Mouse (Mus musculus): ENCODE measurements around the gene Tbck. TPM values are rescaled to one million over a fixed set of nuclear protein-coding genes. Genes with fewer than 3 reads are reported as not detected.

The Tbck gene
- polyA plus RNA-seq, 1 experiment from 2014 or later = 36.8 TPM

DNA sequence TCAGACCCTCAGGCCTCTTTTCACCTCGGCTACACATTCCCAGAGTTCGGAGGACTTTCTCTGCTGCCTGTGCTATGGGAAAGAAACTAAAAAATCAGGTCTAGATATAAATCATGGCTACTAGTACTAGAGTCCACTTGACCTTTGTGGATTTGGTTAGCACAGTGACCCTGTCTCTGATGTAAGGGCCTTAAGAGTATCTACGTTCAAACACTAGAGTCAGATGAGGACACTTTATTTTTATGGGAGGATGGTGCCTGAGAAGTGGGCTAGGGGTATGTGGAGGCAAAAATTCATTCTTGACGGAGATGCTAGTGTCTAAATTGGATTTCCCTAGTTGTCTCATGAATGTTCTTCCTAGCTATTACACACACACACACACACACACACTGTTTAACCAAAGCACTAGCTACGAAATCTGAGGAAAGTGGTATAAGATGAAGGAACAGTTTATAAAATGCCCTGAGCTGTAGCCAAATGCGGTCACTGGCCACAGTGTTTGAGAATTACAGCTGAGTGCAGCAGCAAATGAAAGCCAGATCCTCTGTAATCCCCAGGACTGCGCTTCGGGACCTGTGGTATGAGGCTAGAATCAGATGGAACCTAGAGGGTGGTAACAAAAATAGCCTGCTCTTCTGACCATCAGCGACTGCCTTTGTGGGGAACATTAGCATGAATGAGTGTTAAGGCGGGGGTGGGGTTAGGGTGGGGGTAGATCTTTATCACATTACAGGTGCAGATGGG, 193.2 kb downstream of the Tbck start:
- no peaks in the 10 kb centered on the region for H3K27me3 ChIP-seq
- no peak overlapping the region for H3K4me3 ChIP-seq (replicated peaks)
- H3K36me3 ChIP-seq = no peaks in the 10 kb centered on the region
- H3K27ac ChIP-seq = no peak overlapping the region
- 59% methylated on average over 10 of the region's 10 CpGs for WGBS
- H3K4me2 ChIP-seq (replicated peaks) = no peak overlapping the region
- ATAC-seq = no peak
- no peak overlapping the region for H3K9ac ChIP-seq (replicated peaks)
- peaks cover 17% of the 10 kb centered on the region for H3K4me1 ChIP-seq (replicated peaks)
- H3K9me3 ChIP-seq = no peaks in the 10 kb centered on the region

DNA sequence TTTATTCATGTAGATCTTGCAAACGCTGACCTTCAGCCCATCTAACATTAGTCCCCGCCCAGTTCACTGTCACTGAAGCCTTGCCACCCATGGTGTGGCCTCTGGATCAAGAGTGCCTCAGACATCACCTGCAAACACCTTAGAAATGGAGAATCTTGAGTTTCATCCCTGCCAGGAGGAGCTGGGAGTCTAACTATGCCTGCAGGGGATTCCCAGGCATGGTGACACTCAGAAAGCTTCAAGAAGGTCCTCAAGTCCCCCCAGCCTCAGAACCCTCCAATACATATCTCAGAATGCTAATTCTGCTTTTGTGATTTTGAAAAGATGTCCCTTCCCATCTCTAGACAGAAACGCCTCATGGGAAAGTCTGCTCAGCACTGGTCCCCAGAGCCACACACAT, 196.4 kb downstream of the Tbck start:
- peaks cover 15% of the 10 kb centered on the region for H3K4me1 ChIP-seq (replicated peaks)
- H3K4me3 ChIP-seq (replicated peaks) = no peak overlapping the region
- ATAC-seq = 0 out of 2 replicates have a peak, but pooled peaks have one; percentile 2
- no peaks in the 10 kb centered on the region for H3K9me3 ChIP-seq
- H3K27me3 ChIP-seq = no peaks in the 10 kb centered on the region
- H3K27ac ChIP-seq = no peak overlapping the region
- WGBS = 71% methylated on average over 3 of the region's 3 CpGs
- no peaks in the 10 kb centered on the region for H3K36me3 ChIP-seq
- no peak overlapping the region for H3K9ac ChIP-seq (replicated peaks)
- H3K4me2 ChIP-seq (replicated peaks) = no peak overlapping the region

DNA sequence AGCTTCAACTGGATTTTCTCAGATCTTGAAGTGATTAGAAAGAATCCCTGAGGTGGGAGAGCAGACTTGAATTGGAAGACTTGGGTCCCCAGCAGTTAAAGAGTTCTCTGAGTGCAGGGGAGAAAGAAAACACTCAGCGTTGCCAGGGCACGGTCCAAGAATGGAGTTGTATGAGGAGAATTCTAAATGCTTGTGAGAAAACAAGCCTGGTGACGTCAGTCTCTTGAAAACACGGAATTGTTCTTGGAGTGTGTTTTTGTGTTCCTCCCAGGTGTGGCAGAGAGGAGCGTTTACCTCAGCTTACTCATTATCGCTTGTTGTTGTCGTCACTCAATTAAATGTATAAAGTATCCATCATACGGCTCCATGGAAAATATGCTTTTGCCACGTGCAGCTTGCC, 196.9 kb downstream of the Tbck start:
- Histone ChIP-seq H3K4me2 (replicated peaks) (no peak overlapping the region), H3K4me3 (replicated peaks) (no peak overlapping the region), H3K9ac (replicated peaks) (no peak overlapping the region), H3K4me1 (replicated peaks) (peaks cover 15% of the 10 kb centered on the region), H3K9me3 (no peaks in the 10 kb centered on the region), H3K27ac (no peak overlapping the region), H3K27me3 (no peaks in the 10 kb centered on the region), H3K36me3 (no peaks in the 10 kb centered on the region)
- WGBS = 55% methylated on average over 9 of the region's 9 CpGs
- 0 out of 2 replicates have a peak, but pooled peaks have one; percentile 43 for ATAC-seq

DNA sequence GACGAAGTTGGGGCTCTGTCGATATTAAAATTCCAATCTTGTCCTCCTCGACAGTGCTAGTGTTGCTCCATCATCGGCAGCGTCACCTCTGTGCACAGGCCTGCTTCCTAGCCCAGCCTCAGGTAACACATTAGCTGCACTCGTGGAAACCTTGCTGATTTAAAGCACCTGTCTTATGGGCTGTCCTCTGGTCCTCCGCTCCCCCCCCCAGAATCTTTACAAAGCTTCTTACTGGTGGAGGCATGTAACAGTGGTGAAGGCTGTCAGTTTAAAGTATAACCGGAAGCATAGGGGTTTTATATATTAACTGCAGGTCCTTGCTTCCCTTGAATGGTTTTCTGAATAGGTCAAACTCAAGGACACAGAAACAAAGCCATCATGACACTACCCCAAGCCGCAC, 199.3 kb downstream of the Tbck start:
- WGBS = 91% methylated on average over 9 of the region's 9 CpGs
- H3K9ac ChIP-seq (replicated peaks) = no peak overlapping the region
- ATAC-seq = no peak
- H3K4me3 ChIP-seq (replicated peaks) = no peak overlapping the region
- H3K4me1 ChIP-seq (replicated peaks) = peaks cover 8% of the 10 kb centered on the region
- no peak overlapping the region for H3K27ac ChIP-seq
- H3K9me3 ChIP-seq = no peaks in the 10 kb centered on the region
- H3K36me3 ChIP-seq = no peaks in the 10 kb centered on the region
- no peaks in the 10 kb centered on the region for H3K27me3 ChIP-seq
- no peak overlapping the region for H3K4me2 ChIP-seq (replicated peaks)

GRCm38 (mm10) chr3:132884459-132884858, 200.5 kb downstream of the Tbck start:
- 86% methylated on average over 10 of the region's 10 CpGs for WGBS
- no peak for ATAC-seq
- no peaks in the 10 kb centered on the region for H3K36me3 ChIP-seq
- H3K4me3 ChIP-seq (replicated peaks) = no peak overlapping the region
- no peaks in the 10 kb centered on the region for H3K27me3 ChIP-seq
- no peak overlapping the region for H3K27ac ChIP-seq
- no peaks in the 10 kb centered on the region for H3K9me3 ChIP-seq
- H3K4me1 ChIP-seq (replicated peaks) = peaks cover 8% of the 10 kb centered on the region
- no peak overlapping the region for H3K9ac ChIP-seq (replicated peaks)
- H3K4me2 ChIP-seq (replicated peaks) = no peak overlapping the region

DNA sequence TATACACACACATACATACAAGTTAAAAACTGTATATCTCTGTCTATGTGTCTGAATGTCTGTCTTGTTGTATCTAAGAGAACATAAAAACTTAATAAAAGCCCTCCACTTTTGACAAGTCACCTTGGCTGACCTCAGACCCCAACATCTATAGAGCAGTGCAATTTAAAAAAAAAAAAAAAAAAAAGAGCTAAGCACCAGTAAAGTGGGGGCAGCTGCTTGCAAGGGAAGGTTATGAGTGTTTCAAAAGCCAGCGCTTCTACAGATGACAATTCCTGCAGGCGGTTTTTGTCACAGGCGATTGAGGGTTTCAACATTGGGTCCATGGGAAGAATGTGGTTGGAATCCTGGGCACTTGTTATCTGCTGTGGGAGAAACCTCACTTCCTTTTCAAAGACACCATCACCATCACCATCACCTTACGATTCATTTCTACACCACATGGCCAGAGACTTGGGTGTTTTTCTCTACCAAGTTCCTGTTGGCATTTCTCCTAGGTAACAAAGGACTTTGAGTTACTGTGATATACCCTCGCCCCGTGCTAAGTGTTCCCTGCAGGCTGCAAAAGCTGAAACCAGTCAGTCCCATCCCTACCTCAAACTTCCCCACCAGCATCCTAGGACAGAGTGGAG, 202.6 kb downstream of the Tbck start:
- 91% methylated on average over 6 of the region's 6 CpGs for WGBS
- Histone ChIP-seq H3K27me3 (no peaks in the 10 kb centered on the region), H3K9ac (replicated peaks) (no peak overlapping the region), H3K36me3 (no peaks in the 10 kb centered on the region), H3K4me1 (replicated peaks) (no peaks in the 10 kb centered on the region), H3K4me3 (replicated peaks) (no peak overlapping the region), H3K4me2 (replicated peaks) (no peak overlapping the region), H3K27ac (no peak overlapping the region), H3K9me3 (no peaks in the 10 kb centered on the region)
- no peak for ATAC-seq

DNA sequence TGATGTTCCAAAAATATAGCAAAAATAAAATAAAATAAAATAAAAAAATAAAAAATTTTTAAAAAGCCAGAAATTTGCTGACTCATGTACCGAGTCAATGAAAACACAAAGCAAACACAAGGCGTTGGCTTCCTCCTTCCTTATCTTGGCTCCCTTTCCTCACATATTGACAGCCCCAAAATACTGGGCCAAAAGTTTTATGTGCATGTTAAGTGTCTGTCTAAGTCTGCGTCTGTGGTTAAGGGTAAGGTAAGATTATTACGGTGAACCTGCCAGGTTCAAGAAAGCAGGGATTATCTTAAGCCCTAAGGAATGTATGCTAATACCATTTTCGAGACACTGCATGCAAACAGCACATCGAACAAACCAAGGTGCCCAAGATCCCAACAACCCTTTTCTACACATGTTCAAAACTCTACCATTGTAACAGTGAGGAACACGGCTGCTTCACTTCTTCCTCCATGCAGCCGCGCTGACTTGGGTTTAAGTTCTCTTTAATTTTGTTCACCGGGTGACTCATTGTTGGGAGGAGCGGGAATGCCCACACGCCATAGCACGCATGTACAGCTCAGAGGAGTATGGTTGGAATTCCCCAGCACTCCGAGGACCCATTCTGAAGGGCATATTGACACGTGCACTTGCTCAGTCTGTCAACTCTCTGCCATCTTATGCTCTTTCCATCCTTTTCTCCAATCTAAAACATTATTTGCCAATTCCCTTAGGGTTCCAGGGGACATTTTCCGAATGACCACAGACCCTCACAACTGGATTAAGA, 203.3 kb downstream of the Tbck start:
- no peak overlapping the region for H3K4me2 ChIP-seq (replicated peaks)
- WGBS = 92% methylated on average over 16 of the region's 16 CpGs
- H3K9ac ChIP-seq (replicated peaks) = no peak overlapping the region
- H3K27ac ChIP-seq = no peak overlapping the region
- no peaks in the 10 kb centered on the region for H3K36me3 ChIP-seq
- ATAC-seq = no peak
- no peaks in the 10 kb centered on the region for H3K4me1 ChIP-seq (replicated peaks)
- no peaks in the 10 kb centered on the region for H3K9me3 ChIP-seq
- no peaks in the 10 kb centered on the region for H3K27me3 ChIP-seq
- H3K4me3 ChIP-seq (replicated peaks) = no peak overlapping the region

Other genes with a start within 250 kb of the Tbck start
- gene Gimd1, start 54.3 kb upstream of the Tbck start, polyA plus RNA-seq (2015; fragmentation: Nextera tagmentation; extraction: Ambion mirVana) = not detected in 2 replicates
- gene Aimp1, start 226 bp downstream of the Tbck start, polyA plus RNA-seq (2015; fragmentation: Nextera tagmentation; extraction: Ambion mirVana) = 61.6 and 68.1 TPM in 2 replicates